8 mouse cellular contexts compared by ENCODE assay signal in genomic region chr6:7692451-7692850, GRCm38 (mm10). TPM values are rescaled to one million over a fixed set of nuclear protein-coding genes. Genes with fewer than 3 reads are reported as not detected.
DNase-seq lines count a peak whose midpoint lies in the region; ATAC-seq and TF ChIP-seq lines count a peak whose summit lies in the region.

No protein-coding gene starts in this region.

- H3K9ac ChIP-seq in hindbrain, embryonic 11.5 days (ENCODE audit: low read depth, low read length) = peak overlapping the region; percentile 68
- H3K9ac ChIP-seq in liver, embryonic 15.5 days = peak overlapping the region; percentile 78
- peak overlapping the region; percentile 50 for H3K9ac ChIP-seq in stomach, embryonic 15.5 days

- peak overlapping the region; percentile 95 for H3K4me2 ChIP-seq in hindbrain, embryonic 11.5 days (replicated peaks; ENCODE audit: low read depth, low read length)
- peak overlapping the region; percentile 83 for H3K4me2 ChIP-seq in liver, embryonic 15.5 days
- H3K4me2 ChIP-seq in stomach, embryonic 15.5 days = peak overlapping the region; percentile 88

- no peak for DNase-seq in gastrocnemius, adult 2 months
- no peak for DNase-seq in gastrocnemius, postnatal 14 days
- peak; percentile 29 for DNase-seq in 416B (ENCODE audit: low read depth)
- peak; percentile 49 for DNase-seq in hindbrain, embryonic 11.5 days (ENCODE audit: low spot score)
- no peak for DNase-seq in cerebellum, adult 9-10 months

- no peak for TF ChIP-seq POLR2A in cortical plate, adult 2 months (IDR thresholded peaks at IDR 0.05; ENCODE audit: extremely low read depth, insufficient read depth, low read length)

- H3K27ac ChIP-seq in gastrocnemius, adult 2 months = peak overlapping the region; percentile 67
- no peak overlapping the region for H3K27ac ChIP-seq in cortical plate, adult 2 months (ENCODE audit: insufficient read depth, low read length)
- no peak overlapping the region for H3K27ac ChIP-seq in hindbrain, embryonic 11.5 days (ENCODE audit: low read depth, low read length)
- peak overlapping the region; percentile 88 for H3K27ac ChIP-seq in liver, embryonic 15.5 days (replicated peaks)
- H3K27ac ChIP-seq in stomach, embryonic 15.5 days = peak overlapping the region; percentile 73

- intact Hi-C loops in gastrocnemius, adult 2 months (cut with DNase I) = no loop called here
- intact Hi-C loops in gastrocnemius, postnatal 14 days (cut with DNase I; ENCODE audit: low total_unique reads) = no loop called here

- peak overlapping the region; percentile 82 for H3K4me3 ChIP-seq in gastrocnemius, adult 2 months
- H3K4me3 ChIP-seq in cortical plate, adult 2 months (ENCODE audit: insufficient read depth, low read length) = peak overlapping the region; percentile 79
- H3K4me3 ChIP-seq in hindbrain, embryonic 11.5 days (ENCODE audit: low read depth, low read length) = peak overlapping the region; percentile 78
- H3K4me3 ChIP-seq in liver, embryonic 15.5 days (replicated peaks) = peak overlapping the region; percentile 75
- peak overlapping the region; percentile 76 for H3K4me3 ChIP-seq in stomach, embryonic 15.5 days (replicated peaks)

- no peaks in the 10 kb centered on the region for H3K27me3 ChIP-seq in hindbrain, embryonic 11.5 days (ENCODE audit: control insufficient read depth, insufficient read depth, low read length)
- H3K27me3 ChIP-seq in liver, embryonic 15.5 days = no peaks in the 10 kb centered on the region
- no peaks in the 10 kb centered on the region for H3K27me3 ChIP-seq in stomach, embryonic 15.5 days (replicated peaks)

- ATAC-seq in hindbrain, embryonic 11.5 days (ENCODE audit: low FRiP score) = peak; percentile 79
- ATAC-seq in liver, embryonic 15.5 days (ENCODE audit: insufficient read depth) = peak; percentile 25
- peak; percentile 45 for ATAC-seq in stomach, embryonic 15.5 days (ENCODE audit: insufficient read depth, low FRiP score, low read depth)

- H3K9me3 ChIP-seq in hindbrain, embryonic 11.5 days (ENCODE audit: control insufficient read depth, low read length) = no peaks in the 10 kb centered on the region
- H3K9me3 ChIP-seq in liver, embryonic 15.5 days (replicated peaks) = no peaks in the 10 kb centered on the region
- no peaks in the 10 kb centered on the region for H3K9me3 ChIP-seq in stomach, embryonic 15.5 days

- TF ChIP-seq CTCF in gastrocnemius, adult 2 months (IDR thresholded peaks at IDR 0.05) = no peak
- no peak for TF ChIP-seq CTCF in cortical plate, adult 2 months (IDR thresholded peaks at IDR 0.05; ENCODE audit: extremely low read depth, insufficient read depth, low read length)

- no peaks in the 10 kb centered on the region for H3K36me3 ChIP-seq in hindbrain, embryonic 11.5 days (ENCODE audit: control insufficient read depth, insufficient read depth, low read length)
- peaks cover 25% of the 10 kb centered on the region for H3K36me3 ChIP-seq in liver, embryonic 15.5 days (replicated peaks)
- no peaks in the 10 kb centered on the region for H3K36me3 ChIP-seq in stomach, embryonic 15.5 days

- WGBS in hindbrain, embryonic 11.5 days = 2% methylated on average over 12 of the region's 12 CpGs
- under 1% methylated on average over 12 of the region's 12 CpGs for WGBS in liver, embryonic 15.5 days (ENCODE audit: insufficient replicate concordance)
- 1% methylated on average over 12 of the region's 12 CpGs for WGBS in stomach, embryonic 15.5 days

- H3K4me1 ChIP-seq in cortical plate, adult 2 months (ENCODE audit: control insufficient read depth, insufficient read depth, low read length) = no peaks in the 10 kb centered on the region
- H3K4me1 ChIP-seq in hindbrain, embryonic 11.5 days (replicated peaks; ENCODE audit: control insufficient read depth, insufficient read depth, low read length) = no peaks in the 10 kb centered on the region
- peaks cover 74% of the 10 kb centered on the region for H3K4me1 ChIP-seq in liver, embryonic 15.5 days (replicated peaks)
- H3K4me1 ChIP-seq in stomach, embryonic 15.5 days = no peaks in the 10 kb centered on the region

RNA-seq across cellular contexts. Expression of gene Asns, which starts 0.6 kb away (rescaled TPM):
- 1 to 10 TPM; 1.7 to 2.1 TPM for total RNA-seq in gastrocnemius, adult 2 months (2021)
- 1 to 10 TPM; 1.7 to 3.1 TPM for total RNA-seq in gastrocnemius, postnatal 14 days (2021)
- 86.3 and 88.9 TPM in 2 replicates for polyA plus RNA-seq in cortical plate, adult 2 months (2012; rRNA removed)
- polyA plus RNA-seq in hindbrain, embryonic 11.5 days (2014; fragmentation: Nextera tagmentation; extraction: Ambion mirVana) = 57.2 and 63.3 TPM in 2 replicates
- polyA plus RNA-seq in liver, embryonic 15.5 days (2015; fragmentation: Nextera tagmentation; extraction: Ambion mirVana) = 305 and 316 TPM in 2 replicates
- 160 and 168 TPM in 2 replicates for polyA plus RNA-seq in stomach, embryonic 15.5 days (2015; fragmentation: Nextera tagmentation; extraction: Ambion mirVana)

Comparison
In these comparisons a context has a peak if more than half of its experiments do, and no peak if none do; other contexts are left out.
1. DNase-seq: peak in 416B (single experiment) and hindbrain, embryonic 11.5 days (single experiment); none in gastrocnemius, adult 2 months (single experiment), gastrocnemius, postnatal 14 days (single experiment) and cerebellum, adult 9-10 months (single experiment).
2. H3K27ac ChIP-seq: peak in gastrocnemius, adult 2 months (single experiment), liver, embryonic 15.5 days (single experiment) and stomach, embryonic 15.5 days (single experiment); none in cortical plate, adult 2 months (single experiment) and hindbrain, embryonic 11.5 days (single experiment).
3. ATAC-seq: peak in every context shown above with its lines; median percentile 79 in hindbrain, embryonic 11.5 days; 45 in stomach, embryonic 15.5 days; 25 in liver, embryonic 15.5 days.
4. Peak in every context shown above with its lines, with median percentiles within 50 percentile points of each other: H3K4me3 ChIP-seq, H3K4me2 ChIP-seq and H3K9ac ChIP-seq.